Mouse (Mus musculus) C2C12 (cell line): ENCODE results near the gene Dlgap5.

Experiments used
- CEBPB ChIP-seq: IDR thresholded peaks from one replicate; pipeline ENCODE4 v1.6.1; 2011; ENCODE audit warnings: low read depth, mild to moderate bottlenecking, control low read depth, moderate library complexity
- CTCF ChIP-seq: IDR thresholded peaks from one replicate; pipeline ENCODE4 v1.5.1; 2011; ENCODE audit not compliant: control insufficient read depth, insufficient read depth, insufficient read length
- MAX ChIP-seq: IDR thresholded peaks from one replicate; pipeline ENCODE4 v1.6.1; 2011; ENCODE audit warnings: mild to moderate bottlenecking, control low read depth
- MYOD1 ChIP-seq: IDR thresholded peaks from one replicate; pipeline ENCODE4 v1.6.1; 2011; ENCODE audit warnings: low read depth; ENCODE audit not compliant: control insufficient read depth, insufficient read length
- MYOG ChIP-seq: IDR thresholded peaks from one replicate; pipeline ENCODE4 v1.6.1; 2011; ENCODE audit not compliant: control insufficient read depth, insufficient read length; ENCODE audit errors: extremely low read depth
- USF1 ChIP-seq: IDR thresholded peaks from one replicate; pipeline ENCODE4 v1.6.1; 2011; ENCODE audit warnings: low read depth, mild to moderate bottlenecking, control low read depth, moderate library complexity

DNA sequence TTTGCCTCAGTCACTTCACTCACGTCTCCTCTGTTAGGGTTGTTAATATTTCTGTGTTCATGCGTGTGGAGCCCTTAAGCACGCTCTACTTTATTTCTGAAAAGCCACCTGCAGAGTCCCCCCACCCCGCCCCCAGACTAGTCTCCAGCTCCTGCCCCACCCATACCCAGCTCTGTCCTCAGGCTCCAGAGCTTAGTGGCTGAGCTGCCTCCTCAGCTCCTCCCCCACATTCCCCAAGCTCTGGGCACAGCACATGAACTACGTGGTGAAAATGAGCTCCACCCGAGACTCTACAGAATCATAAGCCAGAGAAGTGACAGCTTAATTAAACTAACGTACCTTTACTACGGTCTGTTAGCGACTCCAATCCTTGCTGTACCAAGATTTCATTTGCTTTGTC lies 12.2 kb downstream of the Dlgap5 start:
- no peak for TF ChIP-seq CTCF
- TF ChIP-seq MYOD1 = no peak
- TF ChIP-seq CEBPB = no peak
- no peak for TF ChIP-seq MAX
- TF ChIP-seq MYOG = no peak
- no peak for TF ChIP-seq USF1
